Mouse (Mus musculus): ENCODE data around the gene Tenm4. TPM values are rescaled to one million over a fixed set of nuclear protein-coding genes. Genes with fewer than 3 reads are reported as not detected.
A peak's percentile ranks its signal among the peaks of the same experiment; 100 is the strongest.

Tenm4 gene
- polyA plus RNA-seq, 1 experiment from 2014 or later = 47.1 TPM

GRCm38 (mm10) chr7:96267266-96267665 is 96.2 kb downstream of the Tenm4 start:
- H3K9ac ChIP-seq (replicated peaks) = no peak overlapping the region
- WGBS = 80% methylated on average over 6 of the region's 6 CpGs
- peaks cover 6% of the 10 kb centered on the region; the same call in 1 of the 2 replicates for H3K27me3 ChIP-seq
- H3K9me3 ChIP-seq = no peaks in the 10 kb centered on the region
- H3K36me3 ChIP-seq = no peaks in the 10 kb centered on the region
- H3K27ac ChIP-seq = no peak overlapping the region
- ATAC-seq = no peak
- peaks cover 20% of the 10 kb centered on the region for H3K4me1 ChIP-seq (replicated peaks)
- H3K4me3 ChIP-seq (replicated peaks) = no peak overlapping the region
- H3K4me2 ChIP-seq (replicated peaks) = no peak overlapping the region

GRCm38 (mm10) chr7:96270684-96271083 is 99.6 kb downstream of the Tenm4 start:
- Histone ChIP-seq H3K27ac (no peak overlapping the region), H3K27me3 (peaks cover 6% of the 10 kb centered on the region; the same call in 1 of the 2 replicates), H3K4me3 (replicated peaks) (no peak overlapping the region), H3K4me1 (replicated peaks) (peaks cover 20% of the 10 kb centered on the region), H3K36me3 (no peaks in the 10 kb centered on the region), H3K9me3 (0 out of 2 replicates have a peak, but pooled peaks cover 5% of the 10 kb centered on the region), H3K9ac (replicated peaks) (no peak overlapping the region), H3K4me2 (replicated peaks) (no peak overlapping the region)
- WGBS = 7% methylated on average over 4 of the region's 4 CpGs
- peak; percentile 31; the same call in 1 of the 2 replicates for ATAC-seq

GRCm38 (mm10) chr7:96272068-96272467 is 101.0 kb downstream of the Tenm4 start:
- no peak overlapping the region for H3K4me2 ChIP-seq (replicated peaks)
- H3K9me3 ChIP-seq = 0 out of 2 replicates have a peak, but pooled peaks cover 5% of the 10 kb centered on the region
- no peak for ATAC-seq
- no peak overlapping the region for H3K9ac ChIP-seq (replicated peaks)
- WGBS = 57% methylated on average over 3 of the region's 3 CpGs
- H3K36me3 ChIP-seq = no peaks in the 10 kb centered on the region
- peaks cover 25% of the 10 kb centered on the region for H3K4me1 ChIP-seq (replicated peaks)
- H3K4me3 ChIP-seq (replicated peaks) = no peak overlapping the region
- 0 out of 2 replicates have a peak, but pooled peaks cover 4% of the 10 kb centered on the region for H3K27me3 ChIP-seq
- no peak overlapping the region for H3K27ac ChIP-seq

DNA sequence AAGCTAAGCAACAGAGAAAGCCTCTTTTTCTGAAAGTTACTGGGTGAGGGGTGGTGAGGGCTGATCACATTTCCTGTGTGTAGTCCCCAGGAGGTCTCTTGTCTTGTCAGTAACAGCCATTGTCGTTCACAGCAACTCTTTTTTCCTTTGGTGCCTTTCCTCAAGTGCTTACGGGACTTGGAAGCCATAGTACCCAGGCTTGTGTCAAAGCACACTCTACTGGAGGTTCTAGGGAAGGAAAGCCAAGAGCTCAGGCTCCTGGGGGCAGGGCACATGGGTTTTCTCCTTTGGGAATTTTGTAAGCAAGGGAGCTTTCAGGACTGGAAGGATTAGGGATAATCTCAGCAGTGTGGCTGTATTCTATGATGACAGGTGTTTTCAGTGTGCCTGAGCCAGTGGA is 103.4 kb downstream of the Tenm4 start:
- H3K4me2 ChIP-seq (replicated peaks) = no peak overlapping the region
- no peaks in the 10 kb centered on the region for H3K27me3 ChIP-seq
- H3K4me1 ChIP-seq (replicated peaks) = peaks cover 41% of the 10 kb centered on the region
- ATAC-seq = no peak
- H3K4me3 ChIP-seq (replicated peaks) = no peak overlapping the region
- WGBS = 91% methylated on average over 2 of the region's 2 CpGs
- H3K36me3 ChIP-seq = no peaks in the 10 kb centered on the region
- no peak overlapping the region for H3K9ac ChIP-seq (replicated peaks)
- no peak overlapping the region for H3K27ac ChIP-seq
- 0 out of 2 replicates have a peak, but pooled peaks cover 5% of the 10 kb centered on the region for H3K9me3 ChIP-seq

DNA sequence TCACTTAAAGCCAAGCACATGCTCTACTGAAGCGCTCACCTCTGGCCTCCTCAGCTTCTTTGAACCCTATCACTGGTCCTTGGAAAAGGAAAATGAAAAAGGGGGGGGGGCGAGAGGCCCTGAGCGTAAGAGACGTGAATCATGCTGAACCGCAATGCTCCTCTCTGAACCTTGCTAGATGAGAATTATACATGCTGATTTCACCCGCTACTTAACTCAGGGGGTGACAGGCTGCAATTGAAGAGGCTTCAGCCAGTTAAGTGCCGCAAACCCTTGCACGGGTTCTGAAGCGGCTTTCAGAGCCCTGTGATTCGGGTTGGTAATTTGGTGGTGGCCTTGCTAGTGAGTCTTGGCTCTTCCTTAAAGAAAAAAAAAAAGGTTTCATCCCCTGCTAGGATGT is 106.5 kb downstream of the Tenm4 start:
- 0 out of 2 replicates have a peak, but pooled peaks cover 5% of the 10 kb centered on the region for H3K9me3 ChIP-seq
- no peak overlapping the region for H3K4me3 ChIP-seq (replicated peaks)
- WGBS = 18% methylated on average over 10 of the region's 10 CpGs
- no peaks in the 10 kb centered on the region for H3K27me3 ChIP-seq
- ATAC-seq = peak; percentile 82
- no peak overlapping the region for H3K9ac ChIP-seq (replicated peaks)
- H3K27ac ChIP-seq = 0 out of 2 replicates have a peak overlapping the region, but pooled peaks have one; percentile 19
- H3K36me3 ChIP-seq = no peaks in the 10 kb centered on the region
- H3K4me1 ChIP-seq (replicated peaks) = peaks cover 23% of the 10 kb centered on the region
- peak overlapping the region; percentile 11; the same call in 1 of the 2 replicates for H3K4me2 ChIP-seq (replicated peaks)

GRCm38 (mm10) chr7:96278378-96278777 is 107.3 kb downstream of the Tenm4 start:
- peak overlapping the region; percentile 19; the same call in 1 of the 2 replicates for H3K27ac ChIP-seq
- 56% methylated on average over 11 of the region's 11 CpGs for WGBS
- ATAC-seq = no peak; the same call in 1 of the 2 replicates
- H3K4me1 ChIP-seq (replicated peaks) = peaks cover 23% of the 10 kb centered on the region
- 0 out of 2 replicates have a peak, but pooled peaks cover 5% of the 10 kb centered on the region for H3K9me3 ChIP-seq
- no peak overlapping the region for H3K4me3 ChIP-seq (replicated peaks)
- H3K4me2 ChIP-seq (replicated peaks) = no peak overlapping the region
- no peaks in the 10 kb centered on the region for H3K27me3 ChIP-seq
- H3K9ac ChIP-seq (replicated peaks) = no peak overlapping the region; the same call in 1 of the 2 replicates
- no peaks in the 10 kb centered on the region for H3K36me3 ChIP-seq

DNA sequence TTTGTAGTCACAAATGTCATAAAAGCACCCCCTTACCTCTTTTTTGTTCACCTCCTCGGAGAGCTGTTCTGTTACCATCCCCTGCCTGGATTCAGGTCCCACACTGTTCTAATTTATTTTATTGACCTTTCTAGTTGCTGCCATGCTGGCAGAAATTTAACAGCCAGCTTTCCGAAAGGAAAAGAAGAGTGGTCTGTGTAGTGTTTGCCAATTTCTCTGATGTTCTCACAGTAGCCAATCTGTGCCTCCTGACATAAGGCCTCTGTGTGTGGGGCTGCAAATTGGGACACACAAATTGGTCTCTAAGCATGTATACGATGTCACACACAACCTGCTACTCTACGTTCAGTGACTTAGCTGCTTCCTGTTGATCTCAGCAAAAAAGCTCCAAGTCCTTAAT is 109.7 kb downstream of the Tenm4 start:
- no peaks in the 10 kb centered on the region for H3K27me3 ChIP-seq
- no peaks in the 10 kb centered on the region for H3K9me3 ChIP-seq
- no peak overlapping the region for H3K4me3 ChIP-seq (replicated peaks)
- H3K4me2 ChIP-seq (replicated peaks) = no peak overlapping the region
- H3K4me1 ChIP-seq (replicated peaks) = peaks cover 23% of the 10 kb centered on the region
- H3K36me3 ChIP-seq = no peaks in the 10 kb centered on the region
- no peak overlapping the region for H3K27ac ChIP-seq
- WGBS = 86% methylated on average over 4 of the region's 4 CpGs
- H3K9ac ChIP-seq (replicated peaks) = no peak overlapping the region
- no peak for ATAC-seq

DNA sequence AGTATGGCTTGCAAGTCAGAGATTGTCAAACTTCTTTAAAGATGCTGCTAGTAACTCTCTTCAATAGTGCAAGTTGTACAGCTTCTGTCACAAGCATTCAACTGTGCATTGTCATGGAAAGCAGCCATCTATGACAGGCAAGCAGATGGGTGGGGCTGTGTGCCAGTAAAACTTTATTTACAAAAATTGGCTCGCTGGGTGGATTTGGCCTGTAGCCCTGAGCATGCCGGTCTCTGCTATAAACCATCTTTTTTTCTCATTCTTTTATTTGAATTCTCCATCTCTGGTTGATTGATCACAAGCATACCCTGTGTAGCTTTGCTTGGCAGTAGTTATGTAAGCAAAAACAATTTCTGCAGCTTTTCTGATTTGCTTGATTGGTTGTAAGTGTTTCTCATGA is 119.5 kb downstream of the Tenm4 start:
- 51% methylated on average over 2 of the region's 2 CpGs for WGBS
- Histone ChIP-seq H3K36me3 (no peaks in the 10 kb centered on the region), H3K27me3 (no peaks in the 10 kb centered on the region), H3K27ac (no peak overlapping the region), H3K4me2 (replicated peaks) (no peak overlapping the region), H3K9me3 (no peaks in the 10 kb centered on the region), H3K4me1 (replicated peaks) (no peaks in the 10 kb centered on the region; the same call in 1 of the 2 replicates), H3K4me3 (replicated peaks) (no peak overlapping the region), H3K9ac (replicated peaks) (no peak overlapping the region)
- 0 out of 2 replicates have a peak, but pooled peaks have one; percentile 43 for ATAC-seq

DNA sequence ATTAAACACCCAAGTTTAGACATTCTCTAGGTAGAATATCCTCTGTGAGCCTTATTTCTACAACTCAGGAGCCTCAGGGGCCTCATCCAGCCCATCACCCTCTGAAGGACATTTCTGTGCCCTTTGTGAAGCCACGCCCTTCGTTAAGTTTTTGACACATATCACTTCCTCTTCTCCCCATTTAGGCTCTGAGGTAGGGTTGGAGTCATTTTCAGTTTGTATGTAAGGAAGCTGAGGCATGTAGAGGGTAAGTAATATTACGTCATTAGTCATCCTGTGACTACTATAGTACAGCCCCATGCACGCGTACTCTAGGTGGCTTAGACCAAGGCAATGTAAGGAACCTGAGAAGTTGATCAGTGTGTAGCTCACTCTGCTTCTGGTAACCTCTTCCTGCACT is 124.9 kb downstream of the Tenm4 start:
- Histone ChIP-seq H3K27me3 (no peaks in the 10 kb centered on the region), H3K9me3 (no peaks in the 10 kb centered on the region), H3K4me1 (replicated peaks) (peaks cover 4% of the 10 kb centered on the region; the same call in 1 of the 2 replicates), H3K27ac (no peak overlapping the region), H3K9ac (replicated peaks) (no peak overlapping the region), H3K36me3 (no peaks in the 10 kb centered on the region), H3K4me2 (replicated peaks) (no peak overlapping the region), H3K4me3 (replicated peaks) (no peak overlapping the region)
- ATAC-seq = no peak; the same call in 1 of the 2 replicates
- WGBS = 97% methylated on average over 5 of the region's 5 CpGs

- H3K4me3 ChIP-seq (replicated peaks) = no peak overlapping the region
- 69% methylated on average over 8 of the region's 8 CpGs for WGBS
- no peaks in the 10 kb centered on the region for H3K27me3 ChIP-seq
- H3K27ac ChIP-seq = no peak overlapping the region
- H3K4me1 ChIP-seq (replicated peaks) = peaks cover 7% of the 10 kb centered on the region; the same call in 1 of the 2 replicates
- H3K4me2 ChIP-seq (replicated peaks) = no peak overlapping the region
- no peaks in the 10 kb centered on the region for H3K36me3 ChIP-seq
- H3K9ac ChIP-seq (replicated peaks) = no peak overlapping the region
- H3K9me3 ChIP-seq = no peaks in the 10 kb centered on the region
- ATAC-seq = no peak
These were observed 129.9 kb downstream of the Tenm4 start for GRCm38 (mm10) chr7:96300826-96301397.

DNA sequence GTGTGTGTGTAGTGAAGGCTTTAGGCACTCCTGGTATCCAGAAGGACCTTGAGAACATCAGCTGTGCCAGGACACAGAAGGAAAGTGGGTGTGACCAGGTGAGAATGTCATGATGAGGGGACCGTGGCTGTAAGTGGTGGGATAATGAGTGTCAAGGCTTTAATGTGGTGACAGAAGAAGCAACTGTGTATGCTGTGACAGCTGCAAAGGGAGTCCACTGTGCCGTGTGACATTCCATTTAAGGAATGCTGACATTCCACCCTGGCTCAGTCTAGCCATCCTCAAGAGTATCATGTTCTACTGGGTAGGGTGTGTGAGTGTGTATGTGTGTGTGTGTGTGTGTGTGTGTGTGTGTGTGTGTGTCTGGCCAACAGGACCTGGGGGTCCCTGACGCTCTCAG is 130.8 kb downstream of the Tenm4 start:
- H3K4me3 ChIP-seq (replicated peaks) = no peak overlapping the region
- H3K9me3 ChIP-seq = no peaks in the 10 kb centered on the region
- no peak overlapping the region for H3K27ac ChIP-seq
- H3K9ac ChIP-seq (replicated peaks) = no peak overlapping the region
- no peak for ATAC-seq
- H3K36me3 ChIP-seq = no peaks in the 10 kb centered on the region
- WGBS = 73% methylated on average over 3 of the region's 3 CpGs
- no peak overlapping the region for H3K4me2 ChIP-seq (replicated peaks)
- peaks cover 9% of the 10 kb centered on the region; the same call in 1 of the 2 replicates for H3K4me1 ChIP-seq (replicated peaks)
- no peaks in the 10 kb centered on the region for H3K27me3 ChIP-seq

DNA sequence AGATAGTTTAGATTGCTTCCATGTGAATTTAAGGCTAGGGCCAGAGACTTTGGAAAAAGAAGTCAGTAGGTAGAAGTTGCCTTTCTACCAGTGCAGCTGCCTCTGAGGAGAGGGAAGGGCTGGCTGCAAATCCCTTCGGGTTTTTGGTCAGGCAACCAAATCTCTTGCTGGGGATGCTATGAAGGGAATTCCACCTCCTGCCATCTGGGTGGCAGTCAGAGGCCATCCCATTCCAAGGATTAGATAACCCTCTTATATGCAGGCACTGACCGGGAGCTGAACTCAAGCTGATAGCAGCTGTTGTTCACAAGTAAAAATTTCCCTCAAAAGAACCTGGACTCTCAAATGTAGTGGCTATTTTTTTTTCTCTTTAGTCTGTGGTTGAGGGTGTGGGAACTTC is 132.9 kb downstream of the Tenm4 start:
- Histone ChIP-seq H3K4me2 (replicated peaks) (no peak overlapping the region), H3K9ac (replicated peaks) (no peak overlapping the region), H3K4me3 (replicated peaks) (no peak overlapping the region), H3K27me3 (no peaks in the 10 kb centered on the region), H3K36me3 (no peaks in the 10 kb centered on the region), H3K4me1 (replicated peaks) (peaks cover 10% of the 10 kb centered on the region; the same call in 1 of the 2 replicates), H3K27ac (no peak overlapping the region), H3K9me3 (no peaks in the 10 kb centered on the region)
- WGBS = 44% methylated on average over 2 of the region's 2 CpGs
- ATAC-seq = no peak
